Mouse (Mus musculus) cerebellum, postnatal 25 days (tissue): ENCODE data around the gene Map1b.

Experiments used
- DNase-seq, 2 experiments: peaks; one replicate each; pipeline ENCODE4 v3.0.0; 2021; ENCODE audit warnings: mixed read lengths in 2 of 2

Map1b gene

DNA sequence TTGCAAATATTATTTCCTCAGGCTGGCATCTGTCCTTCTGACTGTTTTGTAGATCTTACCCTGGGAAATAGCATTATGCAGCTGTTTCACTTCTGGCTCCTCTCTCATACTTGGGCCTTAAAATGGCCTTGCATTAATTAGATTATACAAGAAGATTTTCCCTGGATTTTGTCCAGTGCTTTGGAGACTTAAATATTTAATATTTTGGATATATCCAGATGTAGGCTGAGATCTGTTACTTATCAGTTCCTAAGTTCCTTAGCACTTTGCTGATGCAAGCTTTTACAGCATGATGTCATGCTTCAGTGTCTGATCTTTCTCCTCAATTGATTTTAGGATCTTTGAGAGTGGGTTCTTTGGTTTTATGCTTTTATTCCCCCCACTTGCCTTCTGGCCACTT lies 11.6 kb upstream of the Map1b start:
- no peak for DNase-seq

- no peak for DNase-seq
Observed at GRCm38 (mm10) chr13:99525491-99525890, 9.2 kb upstream of the Map1b start.

- no peak for DNase-seq
Observed at GRCm38 (mm10) chr13:99517836-99518235, 1.5 kb upstream of the Map1b start.

DNA sequence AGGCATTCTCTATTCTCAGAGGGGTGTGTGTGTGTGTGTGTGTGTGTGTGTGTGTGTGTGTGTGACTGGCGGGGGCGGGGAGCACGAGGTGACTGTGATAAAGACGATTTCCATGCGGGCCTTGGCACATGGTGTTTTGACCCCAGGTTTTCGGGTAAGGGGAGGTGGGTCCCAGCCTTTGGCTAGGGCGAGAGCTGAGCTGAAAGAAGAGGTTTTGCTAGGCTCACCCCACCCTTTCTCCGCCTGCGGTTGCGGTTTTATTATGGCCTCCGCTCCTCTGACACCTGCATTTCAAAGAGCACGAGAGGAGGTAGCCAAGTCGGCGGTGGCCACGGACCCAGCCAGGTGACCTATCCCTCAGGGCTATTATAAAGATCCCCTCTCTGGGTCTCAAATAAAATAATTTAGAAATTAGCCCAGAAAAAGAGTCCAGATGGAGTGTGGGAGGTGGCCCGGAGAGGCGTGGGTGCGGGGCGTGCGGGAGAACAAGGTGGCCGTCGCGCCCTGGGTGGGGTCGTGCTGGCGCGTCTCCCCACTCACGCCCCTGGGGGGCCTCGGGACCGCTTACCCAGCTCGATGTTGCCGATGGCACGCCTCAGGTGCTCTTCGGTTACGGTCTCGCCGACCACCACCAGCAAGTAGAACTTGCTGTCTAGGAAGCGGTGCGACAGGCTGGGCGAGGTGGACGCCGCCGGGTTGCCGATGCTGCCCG lies 448 bp downstream of the Map1b start:
- DNase-seq = peak; percentile 68 to 69

DNA sequence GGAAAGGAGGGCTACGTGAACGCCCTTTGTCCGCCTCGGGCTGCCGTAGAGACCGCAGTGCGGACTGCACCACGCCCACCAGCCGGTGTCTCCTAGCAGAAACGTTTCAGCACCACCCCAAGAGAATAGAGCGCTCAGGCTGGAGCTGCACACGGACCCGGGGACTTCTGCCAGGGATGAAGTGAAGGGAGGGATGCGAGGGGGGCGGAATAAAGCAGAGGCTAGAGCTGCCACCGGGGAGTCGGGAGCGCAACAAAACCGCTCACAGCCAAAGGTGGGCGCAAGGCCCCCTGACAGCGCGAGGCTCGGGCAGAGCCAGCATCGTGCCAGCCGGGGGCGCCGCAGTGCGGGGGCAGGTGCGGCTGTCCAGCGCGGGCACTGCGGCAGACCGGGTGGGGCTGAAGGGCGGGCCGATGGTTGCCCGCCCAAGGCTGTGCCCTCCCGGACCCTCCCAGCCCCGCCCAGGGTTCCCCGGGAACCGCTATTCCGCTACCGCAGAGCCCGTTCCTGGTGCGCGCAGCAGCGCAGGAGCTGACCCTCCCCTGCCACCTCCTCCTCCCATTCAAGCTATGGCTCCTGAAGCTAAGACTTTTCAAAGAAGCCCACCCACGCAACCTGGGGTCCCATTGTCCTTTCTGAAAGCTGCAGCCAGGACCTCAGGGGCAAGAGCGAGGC lies 1.3 kb downstream of the Map1b start:
- peak; percentile 94 to 95 for DNase-seq

GRCm38 (mm10) chr13:99513990-99514389 lies 2.4 kb downstream of the Map1b start:
- DNase-seq = peak; percentile 54 to 63

- DNase-seq = peak; percentile 69 to 72
Observed at GRCm38 (mm10) chr13:99513138-99513537, 3.2 kb downstream of the Map1b start.

DNA sequence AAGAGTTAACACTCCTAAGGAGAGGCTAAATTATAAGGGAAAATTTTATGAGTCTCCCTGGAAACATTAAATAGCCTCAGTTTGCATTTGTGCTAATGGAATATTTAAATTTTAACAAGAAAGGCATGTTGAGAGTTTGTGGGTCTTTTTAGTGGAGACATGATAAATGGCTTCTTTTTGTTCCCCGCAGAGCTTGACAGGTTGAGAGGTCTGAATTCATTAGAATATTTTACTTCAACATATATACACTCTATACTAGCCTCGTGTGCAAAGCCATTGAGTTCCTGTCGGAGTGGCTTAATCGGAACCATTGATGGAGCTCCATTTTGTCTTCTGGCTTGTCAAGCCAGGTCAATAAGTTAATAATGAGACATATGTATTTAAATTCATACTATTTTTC lies 6.4 kb downstream of the Map1b start:
- no peak for DNase-seq

DNA sequence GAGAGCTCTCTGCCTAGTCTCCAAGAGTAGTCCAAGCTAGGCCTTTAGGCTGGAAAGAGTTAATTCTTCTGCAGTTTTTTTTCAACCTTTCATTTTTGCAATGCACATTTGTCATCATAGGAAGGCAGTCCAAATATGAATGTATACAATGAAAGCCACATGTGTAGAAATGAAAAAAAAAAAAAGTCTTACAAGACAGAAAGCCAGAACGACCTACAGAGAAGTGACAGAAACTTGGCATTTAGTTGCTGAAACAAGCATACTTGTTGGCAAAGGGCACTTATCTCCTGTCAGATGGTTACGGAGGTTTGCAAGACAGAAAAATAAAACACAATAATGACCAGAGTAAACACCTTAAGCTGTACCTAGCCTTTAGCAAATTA lies 9.8 kb downstream of the Map1b start:
- no peak for DNase-seq

DNA sequence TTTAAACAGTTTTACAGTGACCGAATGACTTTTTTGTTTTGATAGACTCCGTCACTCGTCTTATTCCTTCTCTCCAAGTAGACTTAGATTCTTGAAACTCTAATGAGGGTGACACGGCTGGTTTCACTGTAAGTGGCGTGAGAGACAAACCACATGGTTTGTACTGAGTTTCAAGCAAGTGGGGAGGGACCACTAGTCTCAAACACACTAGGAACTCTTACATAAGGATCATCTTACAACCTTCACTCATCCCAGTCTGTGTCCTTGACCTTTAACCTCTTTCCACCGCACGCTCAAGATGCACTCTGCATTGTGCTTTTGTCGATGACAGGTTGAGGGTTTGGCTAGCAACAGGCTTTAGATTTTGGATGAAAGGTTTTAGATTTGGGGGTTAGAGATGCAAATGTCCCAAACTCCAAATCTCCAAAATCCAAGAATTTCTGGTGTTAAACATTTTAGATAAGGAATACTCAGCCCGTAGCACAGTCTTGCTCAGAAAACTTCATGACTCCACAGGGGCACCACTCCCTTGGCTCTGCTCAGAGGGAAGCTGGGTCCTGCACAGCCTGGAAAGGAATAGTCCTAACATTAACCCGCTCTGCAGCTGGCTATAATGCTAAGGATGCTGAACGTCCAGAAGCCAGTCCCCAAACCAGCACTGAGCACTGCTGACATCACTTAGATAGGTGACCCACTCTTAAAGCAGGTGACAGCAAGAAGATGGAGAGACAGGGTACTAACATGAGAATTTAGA lies 10.3 kb downstream of the Map1b start:
- DNase-seq = no peak

GRCm38 (mm10) chr13:99503370-99503979 lies 12.9 kb downstream of the Map1b start:
- DNase-seq = no peak

- no peak for DNase-seq
Observed at GRCm38 (mm10) chr13:99502911-99503310, 13.4 kb downstream of the Map1b start.

- DNase-seq = no peak
Observed at GRCm38 (mm10) chr13:99502126-99502744, 14.1 kb downstream of the Map1b start.

GRCm38 (mm10) chr13:99501393-99501792 lies 14.9 kb downstream of the Map1b start:
- no peak for DNase-seq

DNA sequence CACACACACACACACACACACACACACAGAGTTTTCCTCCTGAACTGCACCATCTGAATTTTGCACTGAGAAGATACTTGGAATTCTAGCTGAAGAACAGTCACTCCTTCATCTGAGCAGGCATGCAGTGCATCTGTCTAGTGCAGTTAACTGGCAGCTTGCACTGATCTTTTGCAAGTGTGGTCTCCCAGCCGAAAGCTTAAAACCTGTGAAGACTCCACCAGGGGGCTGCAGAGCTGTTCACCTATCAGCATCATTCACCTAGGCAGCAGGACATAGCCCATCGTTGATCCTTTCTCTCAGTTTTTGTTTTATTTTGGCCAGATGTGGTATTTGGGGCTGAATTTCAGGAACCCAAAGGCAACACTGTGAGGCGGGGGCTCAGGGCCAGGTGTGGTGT lies 15.7 kb downstream of the Map1b start:
- DNase-seq = no peak

- DNase-seq = no peak
Observed at GRCm38 (mm10) chr13:99499764-99500163, 16.6 kb downstream of the Map1b start.

- DNase-seq = no peak
Observed at GRCm38 (mm10) chr13:99496106-99496505, 20.2 kb downstream of the Map1b start.

DNA sequence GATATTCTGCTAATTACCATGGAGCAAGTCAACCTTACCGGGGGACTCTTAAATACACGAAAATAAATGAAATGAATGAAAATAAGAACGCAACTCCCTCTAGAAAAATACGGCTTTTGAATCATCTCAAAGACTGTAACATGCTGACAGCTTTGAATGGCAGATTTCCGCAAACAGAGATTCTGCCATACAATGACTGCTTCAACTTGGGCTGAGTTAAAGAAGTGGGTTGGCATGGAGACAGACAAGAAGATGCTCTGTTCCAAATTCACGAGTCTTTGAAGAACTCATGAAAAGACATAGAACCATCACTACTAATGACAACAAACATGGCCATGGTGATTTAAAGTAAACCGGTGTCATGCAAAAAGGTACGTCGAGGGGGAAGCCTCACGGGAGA lies 21.9 kb downstream of the Map1b start:
- DNase-seq = no peak

- DNase-seq = no peak
Observed at GRCm38 (mm10) chr13:99493304-99493904, 22.9 kb downstream of the Map1b start.

DNA sequence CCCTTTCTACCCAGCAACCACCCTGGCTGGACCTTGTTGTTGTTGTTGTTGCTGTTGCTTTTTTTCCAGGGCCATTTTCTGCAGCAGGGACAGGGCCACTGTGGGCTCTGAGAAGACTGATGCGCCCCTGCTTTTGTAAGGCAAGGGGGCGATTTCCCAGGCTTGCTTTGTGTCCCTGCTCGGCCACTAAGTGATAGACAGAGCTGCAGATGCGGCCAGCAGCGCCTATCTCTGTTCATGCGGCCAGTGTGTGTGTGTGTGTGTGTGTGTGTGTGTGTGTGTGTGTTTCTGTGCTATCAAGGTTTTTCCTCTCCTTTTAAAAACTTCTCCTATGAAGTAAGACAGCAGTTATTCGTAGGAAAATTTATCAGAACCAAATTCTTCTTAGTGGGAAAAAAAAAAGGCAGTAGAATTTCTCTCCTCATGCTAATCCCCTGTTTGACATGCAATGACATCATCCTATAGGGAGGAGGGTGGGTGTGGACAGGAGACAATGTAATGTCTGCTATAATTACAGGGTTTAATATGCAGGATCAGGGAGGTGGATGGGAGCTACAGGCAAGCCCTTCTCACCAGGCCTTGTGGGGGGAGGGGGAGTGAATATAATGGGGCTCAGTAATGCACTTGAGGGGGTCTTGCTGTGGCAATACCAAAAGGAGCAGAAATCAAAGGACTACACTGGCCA lies 23.6 kb downstream of the Map1b start:
- no peak for DNase-seq

DNA sequence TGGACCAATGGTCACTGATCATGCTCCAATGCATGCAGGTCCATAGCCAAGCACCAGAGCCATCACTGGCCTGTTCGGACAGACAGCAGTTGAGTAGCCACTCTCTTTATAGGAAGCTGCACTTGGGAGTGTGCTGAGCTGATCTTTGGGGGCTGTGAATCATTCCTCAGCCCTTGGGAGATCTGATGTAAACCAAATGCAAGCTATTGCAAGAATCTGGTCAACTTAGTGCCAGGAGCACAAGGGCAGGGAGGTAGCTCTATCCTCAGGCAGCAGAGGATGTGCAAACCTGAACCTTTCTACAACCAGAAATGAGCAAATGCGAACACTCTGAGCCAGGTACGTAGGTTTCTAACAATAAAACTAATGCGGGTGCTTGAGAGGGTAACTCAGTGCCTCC lies 26.3 kb downstream of the Map1b start:
- DNase-seq = no peak

GRCm38 (mm10) chr13:99489175-99489574 lies 27.2 kb downstream of the Map1b start:
- no peak for DNase-seq
